Mouse (Mus musculus) spleen, postnatal 36 days (tissue): ENCODE results near the gene Akr7a5.

ENCODE experiments used
- DNase-seq, 2 experiments: peaks; one replicate each; pipeline ENCODE4 v3.0.0; 2022; ENCODE audit warnings: low spot score in 2 of 2, mixed read lengths in 1 of 2

The Akr7a5 gene

DNA sequence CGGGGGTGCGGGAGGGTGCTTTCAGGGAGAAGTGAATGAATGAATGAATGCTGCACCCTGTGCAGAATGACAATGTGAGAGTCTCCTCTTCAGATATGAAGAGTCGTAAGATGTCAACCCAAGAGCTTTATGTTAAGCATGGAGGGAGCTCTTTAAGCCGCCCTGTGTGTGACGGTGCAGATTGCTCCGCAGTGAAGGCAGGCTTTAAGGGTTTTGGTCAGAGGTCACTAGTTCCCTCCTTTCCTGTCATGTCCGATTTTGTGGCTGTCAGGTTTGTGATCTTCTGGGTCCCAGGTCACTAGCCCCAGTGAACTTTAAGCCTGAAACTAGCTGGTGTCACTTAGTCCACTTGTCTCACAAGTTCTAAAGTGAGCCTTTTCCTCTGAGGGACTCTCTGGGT, 42.3 kb downstream of the Akr7a5 start:
- no peak for DNase-seq

DNA sequence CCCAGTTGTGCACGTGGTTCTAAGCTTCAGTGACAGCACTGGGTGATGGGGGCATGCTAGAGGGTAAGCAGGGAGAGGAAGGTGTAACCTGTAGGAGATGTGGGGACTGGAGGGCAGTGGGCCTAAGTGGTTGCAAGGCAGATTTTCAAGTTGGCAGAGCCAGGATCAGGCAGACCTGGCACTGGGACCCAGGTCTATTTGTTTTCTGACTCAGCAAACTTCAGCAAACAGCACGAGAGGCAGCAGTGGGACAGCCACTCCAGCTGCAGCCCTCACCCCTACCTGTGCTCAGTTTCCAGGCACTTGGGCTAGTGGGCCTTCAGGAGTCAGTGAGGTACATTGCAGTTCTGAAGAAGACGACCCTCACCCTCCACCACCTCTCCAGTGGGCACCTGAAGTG, 46.7 kb downstream of the Akr7a5 start:
- DNase-seq, result no peak

DNA sequence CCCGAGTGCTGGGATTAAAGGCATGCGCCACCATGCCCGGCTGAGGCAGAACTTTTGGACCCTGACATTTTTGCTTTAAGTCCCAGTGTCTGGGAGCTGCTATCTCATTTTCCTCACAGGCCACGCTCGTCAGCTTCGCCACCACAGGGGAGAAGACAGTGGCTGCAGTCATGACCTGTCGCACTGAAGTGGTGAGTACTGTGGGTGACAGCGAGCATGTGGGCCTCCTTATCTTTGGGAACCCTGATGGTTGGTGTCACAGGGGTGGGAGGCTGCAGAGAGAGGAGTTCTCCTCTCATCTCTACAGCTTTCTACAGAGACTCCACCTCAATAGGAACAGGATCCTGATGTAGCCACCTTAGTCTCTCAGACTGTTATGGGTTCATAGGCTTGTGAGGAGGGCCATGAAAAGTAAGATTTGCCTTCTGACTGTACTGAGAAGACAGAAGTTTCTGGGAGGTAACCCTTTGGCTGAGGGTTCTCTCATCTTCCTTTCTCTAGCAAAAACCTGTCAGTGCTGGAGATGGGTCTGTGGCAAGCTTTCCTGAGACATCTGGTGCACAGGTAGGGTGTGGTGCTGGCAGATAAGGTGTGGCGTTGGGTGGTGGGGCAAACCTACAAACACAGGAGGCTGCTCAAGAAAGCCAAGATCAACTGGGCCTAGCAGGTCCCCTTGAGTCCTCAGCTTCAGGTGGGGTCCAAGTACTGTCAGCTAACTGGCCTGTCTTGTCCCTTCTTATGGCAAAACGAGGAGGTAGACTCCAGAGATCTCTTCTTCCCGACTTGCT, 50.4 kb downstream of the Akr7a5 start:
- no peak for DNase-seq

- no peak for DNase-seq
Observed at GRCm38 (mm10) chr4:139367336-139367735, 56.8 kb downstream of the Akr7a5 start.
